Mouse (Mus musculus) forebrain, embryonic 11.5 days (tissue): ENCODE data around the gene Arl8b. TPM values are rescaled to one million over a fixed set of nuclear protein-coding genes. Genes with fewer than 3 reads are reported as not detected.

Experiments
- polyA plus RNA-seq: library from polyadenylated mRNA; unstranded; fragments of >200 nt; fragmentation: Nextera tagmentation; extraction: Ambion mirVana; gene quantifications from 2 replicates; pipeline ENCODE4 v1.2.1, GENCODE M21; 2014

The Arl8b gene
- polyA plus RNA-seq, 1 experiment from 2014 or later: 79.5 TPM

Other genes with a start within 250 kb of the Arl8b start
- 5.7 and 6.9 TPM in 2 replicates for gene Bhlhe40, start 122.5 kb upstream of the Arl8b start, polyA plus RNA-seq
- 23.0 and 32.5 TPM in 2 replicates for gene Edem1, start 45.5 kb downstream of the Arl8b start, polyA plus RNA-seq